Mouse (Mus musculus) retina, adult 2 months (tissue): ENCODE measurements around the gene Rtkn.

Experiments
- DNase-seq: peaks from one replicate; pipeline ENCODE4 v3.0.0-alpha.2; 2012; ENCODE audit warnings: low read depth, low spot score

The Rtkn gene

GRCm38 (mm10) chr6:83134951-83135513 lies at the start of gene Rtkn:
Gene Rtkn (plus strand): TSS chr6:83135463.
- no peak for DNase-seq

- DNase-seq = no peak
These were observed 48.9 kb upstream of the Rtkn start, which contains the start of gene Lbx2 for GRCm38 (mm10) chr6:83086121-83087035. Gene Lbx2 (plus strand): TSS chr6:83086367.

GRCm38 (mm10) chr6:83087205-83087925 lies 47.9 kb upstream of the Rtkn start:
- no peak for DNase-seq

- DNase-seq = no peak
These were observed 47.4 kb upstream of the Rtkn start for GRCm38 (mm10) chr6:83087926-83088260.

- DNase-seq = no peak
These were observed 42.7 kb upstream of the Rtkn start for GRCm38 (mm10) chr6:83092416-83093127.

- no peak for DNase-seq
These were observed 39.3 kb upstream of the Rtkn start for GRCm38 (mm10) chr6:83095968-83096367.

GRCm38 (mm10) chr6:83098411-83098810 lies 36.9 kb upstream of the Rtkn start:
- DNase-seq = no peak

GRCm38 (mm10) chr6:83101316-83101687 lies 34.0 kb upstream of the Rtkn start, which contains the start of the genes Ccdc142 and Gm42688:
Gene Ccdc142 (plus strand): TSS chr6:83101601.
Gene Gm42688 (plus strand): TSS chr6:83101617.
- peak; percentile 82 for DNase-seq

- DNase-seq = peak; percentile 25
These were observed 33.3 kb upstream of the Rtkn start for GRCm38 (mm10) chr6:83101688-83102556.

- DNase-seq = no peak
These were observed 32.1 kb upstream of the Rtkn start for GRCm38 (mm10) chr6:83103130-83103650.

- no peak for DNase-seq
These were observed 31.1 kb upstream of the Rtkn start for GRCm38 (mm10) chr6:83104158-83104557.

- peak; percentile 18 for DNase-seq
These were observed 27.5 kb upstream of the Rtkn start for GRCm38 (mm10) chr6:83107566-83108400.

GRCm38 (mm10) chr6:83108762-83109668 lies 26.2 kb upstream of the Rtkn start, which contains the start of gene Mrpl53:
Gene Mrpl53 (plus strand): TSS chr6:83109040.
- DNase-seq = peak; percentile 73

- DNase-seq = no peak
These were observed 23.6 kb upstream of the Rtkn start for GRCm38 (mm10) chr6:83111510-83112136.

- DNase-seq = peak; percentile 75
These were observed 20.1 kb upstream of the Rtkn start, which contains the start of gene Mogs for GRCm38 (mm10) chr6:83115011-83115671. Gene Mogs (plus strand): TSS chr6:83115496.

- DNase-seq = no peak
These were observed 19.4 kb upstream of the Rtkn start for GRCm38 (mm10) chr6:83115682-83116372.
